Mouse (Mus musculus): ENCODE measurements around the gene Pkm.

Pkm gene

GRCm38 (mm10) chr9:59666016-59666415 is 9.8 kb downstream of the Pkm start:
- DNase-seq (ENCODE audit: low read depth, low spot score) = no peak

GRCm38 (mm10) chr9:59666813-59667212 is 10.6 kb downstream of the Pkm start:
- DNase-seq (ENCODE audit: low read depth, low spot score) = no peak

- DNase-seq (ENCODE audit: low read depth, low spot score) = no peak
Observed at GRCm38 (mm10) chr9:59667250-59667649, 11.1 kb downstream of the Pkm start.

GRCm38 (mm10) chr9:59667904-59668303 is 11.7 kb downstream of the Pkm start:
- no peak for DNase-seq (ENCODE audit: low read depth, low spot score)

GRCm38 (mm10) chr9:59668473-59668872 is 12.3 kb downstream of the Pkm start:
- DNase-seq (ENCODE audit: low read depth, low spot score) = no peak

- no peak for DNase-seq (ENCODE audit: low read depth, low spot score)
Observed at GRCm38 (mm10) chr9:59669172-59669571, 13.0 kb downstream of the Pkm start.

GRCm38 (mm10) chr9:59672195-59672894 is 16.2 kb downstream of the Pkm start:
- no peak for DNase-seq (ENCODE audit: low read depth, low spot score)

GRCm38 (mm10) chr9:59673427-59673826 is 17.3 kb downstream of the Pkm start:
- no peak for DNase-seq (ENCODE audit: low read depth, low spot score)

- DNase-seq (ENCODE audit: low read depth, low spot score) = no peak
Observed at GRCm38 (mm10) chr9:59675598-59675997, 19.4 kb downstream of the Pkm start.

- no peak for DNase-seq (ENCODE audit: low read depth, low spot score)
Observed at GRCm38 (mm10) chr9:59678313-59678712, 22.1 kb downstream of the Pkm start.

- DNase-seq (ENCODE audit: low read depth, low spot score) = peak; percentile 52
Observed at GRCm38 (mm10) chr9:59679678-59680533, 23.7 kb downstream of the Pkm start, which contains the start of gene Gramd2. Gramd2 (plus strand) TSS chr9:59680144.

GRCm38 (mm10) chr9:59680534-59680875 is 24.3 kb downstream of the Pkm start:
- DNase-seq (ENCODE audit: low read depth, low spot score) = no peak

GRCm38 (mm10) chr9:59684020-59684419 is 27.9 kb downstream of the Pkm start:
- DNase-seq (ENCODE audit: low read depth, low spot score) = no peak

- DNase-seq (ENCODE audit: low read depth, low spot score) = no peak
Observed at GRCm38 (mm10) chr9:59687416-59688046, 31.4 kb downstream of the Pkm start.

GRCm38 (mm10) chr9:59691635-59692094 is 35.5 kb downstream of the Pkm start:
- DNase-seq (ENCODE audit: low read depth, low spot score) = peak; percentile 60

GRCm38 (mm10) chr9:59692145-59692544 is 36.0 kb downstream of the Pkm start:
- no peak for DNase-seq (ENCODE audit: low read depth, low spot score)

- DNase-seq (ENCODE audit: low read depth, low spot score) = no peak
Observed at GRCm38 (mm10) chr9:59694571-59695450, 38.6 kb downstream of the Pkm start.

GRCm38 (mm10) chr9:59695451-59695813 is 39.3 kb downstream of the Pkm start:
- no peak for DNase-seq (ENCODE audit: low read depth, low spot score)

GRCm38 (mm10) chr9:59696381-59696780 is 40.2 kb downstream of the Pkm start:
- no peak for DNase-seq (ENCODE audit: low read depth, low spot score)

GRCm38 (mm10) chr9:59701094-59701493 is 44.9 kb downstream of the Pkm start:
- DNase-seq (ENCODE audit: low read depth, low spot score) = no peak

GRCm38 (mm10) chr9:59703099-59703498 is 46.9 kb downstream of the Pkm start:
- no peak for DNase-seq (ENCODE audit: low read depth, low spot score)
